Mouse (Mus musculus) frontal cortex, postnatal 14 days (tissue): ENCODE measurements around the gene Glrx5.

Source experiments
- DNase-seq, 2 experiments: peaks; one replicate each; pipeline ENCODE4 v3.0.0; 2022; ENCODE audit warnings: low spot score in 2 of 2

Gene Glrx5

DNA sequence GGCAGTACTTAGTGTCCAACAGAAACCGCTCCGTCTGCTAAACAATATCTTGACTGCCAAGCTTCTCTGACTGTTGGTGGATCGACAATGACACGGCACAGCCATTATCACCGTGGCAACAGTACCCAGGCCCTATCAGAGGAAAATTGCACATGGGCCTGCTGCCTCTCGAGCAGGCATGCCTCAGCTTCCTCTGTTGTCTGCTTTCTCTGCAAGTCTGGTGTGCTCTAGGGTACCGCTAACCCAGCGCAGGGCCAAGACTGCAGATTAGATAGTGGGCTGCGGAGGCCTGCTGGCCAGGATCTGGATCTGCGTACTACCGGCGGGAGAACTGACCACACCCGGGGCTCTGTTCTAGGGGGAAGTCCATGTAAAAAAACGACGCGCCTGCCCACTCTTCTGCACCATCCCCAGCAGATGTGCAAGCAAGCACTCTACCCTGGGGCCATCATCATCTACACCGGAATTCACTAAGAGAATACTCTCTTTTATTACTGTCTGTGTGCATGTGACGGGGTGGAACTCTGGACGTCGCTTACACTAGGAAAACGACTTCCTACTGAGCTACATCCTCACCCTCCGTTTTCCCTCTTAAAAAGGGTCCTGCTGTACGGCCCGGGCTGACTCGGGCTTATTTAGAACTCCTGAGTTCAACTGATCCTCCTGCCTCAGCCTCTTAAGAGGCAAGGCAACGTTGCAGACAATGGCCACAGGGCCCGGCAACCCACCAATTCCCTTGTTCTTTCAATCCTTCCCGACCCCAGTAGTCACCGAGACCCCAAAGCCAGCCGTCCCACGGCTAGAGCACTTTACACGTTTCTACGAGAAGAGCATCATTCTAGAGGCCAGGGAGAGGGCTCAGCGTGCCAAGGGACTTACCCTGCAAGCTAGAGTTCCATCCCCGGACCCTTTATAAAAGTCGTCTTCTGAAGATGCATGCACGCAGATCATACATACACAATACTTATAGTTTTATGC lies 1.1 kb upstream of the Glrx5 start:
- DNase-seq = no peak

DNA sequence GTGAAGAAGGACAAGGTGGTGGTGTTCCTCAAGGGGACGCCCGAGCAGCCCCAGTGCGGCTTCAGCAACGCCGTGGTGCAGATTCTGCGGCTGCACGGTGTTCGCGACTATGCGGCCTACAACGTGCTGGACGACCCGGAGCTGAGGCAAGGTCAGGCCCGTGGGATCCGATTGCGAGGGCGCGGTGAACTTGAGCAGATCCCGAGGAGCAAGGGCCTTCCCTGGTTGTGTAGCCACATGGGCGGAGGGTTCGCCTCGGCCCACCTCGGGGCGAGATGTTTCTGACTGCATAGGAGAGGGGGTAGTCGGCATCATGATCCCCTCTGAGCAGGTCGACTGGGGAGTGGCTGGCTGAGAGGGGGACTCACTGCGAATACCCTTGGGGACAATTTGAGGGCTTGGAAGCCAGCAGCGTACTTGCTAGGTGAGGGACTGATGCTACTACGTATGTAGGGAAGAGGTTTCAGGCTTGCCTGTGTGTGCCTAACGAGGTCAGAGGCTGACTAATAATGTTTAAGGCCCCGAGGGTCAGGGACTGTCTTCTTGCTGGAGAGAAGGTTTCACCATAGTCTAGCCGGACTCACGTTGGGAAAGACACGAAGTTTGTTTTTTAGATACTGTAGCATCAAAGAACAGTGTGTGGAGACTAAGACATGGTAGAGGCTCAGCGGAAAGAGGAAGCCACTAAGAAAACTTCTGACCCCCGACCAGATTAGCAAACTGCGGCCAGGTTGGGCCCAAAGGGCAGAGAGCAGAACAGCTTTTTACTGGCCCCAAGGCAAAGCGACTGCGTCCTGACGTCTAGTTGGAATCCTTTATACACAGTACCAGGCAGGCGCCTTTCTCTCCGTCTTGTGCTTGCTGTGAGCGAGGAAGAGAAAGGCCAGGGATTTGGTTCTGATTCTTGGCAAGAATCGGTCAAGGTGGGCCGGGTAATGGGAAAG lies 616 bp downstream of the Glrx5 start:
- DNase-seq = no peak

DNA sequence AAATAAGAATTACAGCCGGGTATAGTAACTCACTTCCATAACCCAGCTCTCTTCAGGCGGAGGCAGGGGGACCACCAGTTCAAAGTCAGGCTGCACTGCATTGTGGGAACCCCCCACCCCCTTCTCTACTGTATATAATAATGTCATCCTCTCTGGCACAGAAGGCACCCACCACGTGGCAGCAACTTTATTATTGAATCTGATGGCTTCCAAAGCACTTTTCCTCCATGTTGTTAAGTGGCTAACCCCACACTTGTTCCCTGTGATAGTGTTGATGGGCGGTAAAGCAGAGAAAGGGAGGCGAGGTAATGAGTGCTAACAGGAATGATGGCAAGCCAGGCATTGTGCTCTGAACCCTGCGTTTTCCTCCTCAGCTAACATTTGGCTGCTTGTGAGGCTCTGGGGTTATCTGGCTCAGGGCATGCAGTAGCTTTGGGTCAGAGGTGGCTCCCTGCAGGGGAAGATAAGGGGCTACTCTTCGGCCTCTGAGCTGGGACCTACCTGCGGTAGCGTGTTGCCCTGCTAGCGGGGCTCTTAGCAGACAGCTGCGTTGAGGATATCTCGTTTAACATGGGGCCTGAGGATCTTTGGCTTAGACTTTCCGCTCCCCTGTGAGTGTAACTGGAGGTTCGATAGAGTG lies 1.8 kb downstream of the Glrx5 start:
- DNase-seq = no peak

DNA sequence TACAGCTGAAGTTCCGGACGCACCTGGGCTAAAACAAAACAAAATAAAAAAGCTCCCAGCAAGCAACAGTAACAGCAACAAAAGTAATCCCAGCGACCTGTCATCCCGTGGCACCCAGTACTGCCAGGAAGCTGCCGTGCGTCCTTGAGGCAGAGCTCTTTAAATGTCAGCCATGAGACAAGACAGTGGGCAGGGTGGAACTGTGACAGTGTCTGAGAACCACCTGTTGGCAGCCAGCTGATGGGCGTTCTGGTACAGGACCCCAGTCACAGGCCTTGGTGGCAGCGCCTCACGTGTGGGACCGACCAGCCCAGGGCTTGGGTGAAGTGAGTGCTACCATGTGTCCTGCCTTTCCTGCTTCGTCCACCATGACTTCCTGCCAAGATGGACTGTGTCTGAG lies 5.7 kb downstream of the Glrx5 start:
- DNase-seq = no peak

DNA sequence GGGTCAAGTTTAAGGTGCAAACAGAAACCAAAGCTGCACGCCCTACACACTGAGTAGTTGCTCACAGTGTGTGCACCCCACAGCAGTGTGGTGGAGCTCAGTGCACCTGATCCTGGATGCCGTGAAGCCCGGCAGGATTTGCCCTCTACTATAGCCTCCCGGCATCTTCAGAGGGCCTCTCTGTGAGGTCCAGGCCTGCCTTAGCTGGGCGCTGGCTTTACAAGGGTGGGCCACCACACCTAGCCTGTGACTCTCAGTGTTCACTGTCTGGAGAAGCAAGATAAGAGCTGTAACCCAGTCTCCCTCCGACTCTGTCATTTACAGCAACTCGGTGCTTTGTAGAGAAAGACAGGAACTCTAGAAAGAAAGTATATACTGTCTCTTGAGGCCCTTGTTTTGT lies 6.4 kb downstream of the Glrx5 start:
- no peak for DNase-seq

DNA sequence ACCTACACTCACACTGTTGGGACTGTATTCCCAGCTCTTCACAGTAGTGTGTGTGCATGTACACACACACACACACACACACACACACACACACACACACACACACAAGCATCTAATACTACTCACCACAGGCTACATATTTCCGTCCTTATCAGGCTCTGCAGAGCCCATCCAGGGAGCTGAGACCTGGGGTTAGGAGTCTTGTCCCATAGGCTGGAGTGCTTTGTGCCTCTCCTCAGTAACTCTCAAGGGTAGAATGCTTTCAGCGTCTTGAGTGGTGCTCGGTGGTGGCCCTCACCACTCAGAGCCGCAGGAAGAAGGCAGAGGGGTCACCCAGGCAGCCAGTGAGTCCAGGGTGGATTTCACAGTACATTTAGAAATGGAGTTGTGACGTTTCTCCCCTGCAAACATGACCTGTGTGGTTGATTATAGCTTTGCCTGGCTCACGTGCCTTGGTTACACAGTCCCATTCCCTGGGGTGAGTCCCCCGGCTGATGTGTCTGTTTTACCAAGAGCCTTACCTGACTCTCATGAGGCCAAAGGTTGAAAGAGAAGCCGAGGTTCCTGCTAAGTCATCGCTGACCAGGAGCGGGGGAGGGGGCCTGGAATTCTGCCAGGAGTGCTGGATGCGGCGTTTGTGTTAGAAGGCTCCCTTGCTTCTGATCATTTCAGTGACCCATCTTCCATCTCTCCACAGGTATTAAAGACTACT lies 7.2 kb downstream of the Glrx5 start:
- no peak for DNase-seq

DNA sequence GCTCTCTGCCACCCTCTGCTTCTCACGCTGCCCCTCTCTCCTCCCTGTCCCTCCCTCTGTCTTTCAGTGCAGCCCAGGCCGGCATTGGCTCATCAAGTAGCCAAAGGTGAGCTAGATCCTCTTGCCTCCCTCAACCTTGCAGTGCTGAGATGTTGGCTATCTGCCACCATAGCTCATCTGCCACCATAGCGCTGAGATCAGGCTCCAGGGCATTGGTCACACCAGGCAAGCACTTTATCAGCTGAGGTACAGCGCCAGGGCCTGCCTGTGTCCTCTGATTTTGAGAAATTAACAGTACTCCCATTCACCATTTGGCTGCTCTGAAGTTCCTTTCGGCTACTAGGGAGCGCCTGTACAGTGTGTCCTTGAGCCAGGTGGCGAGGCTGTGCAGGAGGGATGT lies 8.5 kb downstream of the Glrx5 start:
- no peak for DNase-seq

DNA sequence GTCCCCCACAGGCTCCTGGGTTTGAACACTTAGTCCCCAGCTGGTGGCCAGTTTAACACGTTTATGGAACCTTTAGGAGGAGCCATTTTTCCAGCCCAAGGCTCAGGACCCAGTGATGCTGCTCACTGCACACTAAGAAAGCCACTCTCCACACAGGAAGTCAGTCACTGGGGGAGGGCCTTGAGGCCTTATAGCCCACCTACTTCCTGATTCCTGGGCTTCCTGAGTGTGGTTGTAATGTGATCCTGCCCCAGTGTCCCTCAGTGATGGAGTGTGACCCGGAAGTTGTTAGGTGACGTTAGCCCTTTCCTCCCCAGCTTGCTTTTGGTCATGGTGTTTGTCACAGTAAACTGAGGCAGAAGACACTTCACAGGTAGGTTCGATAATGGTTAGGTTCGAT lies 10.6 kb downstream of the Glrx5 start:
- no peak for DNase-seq

DNA sequence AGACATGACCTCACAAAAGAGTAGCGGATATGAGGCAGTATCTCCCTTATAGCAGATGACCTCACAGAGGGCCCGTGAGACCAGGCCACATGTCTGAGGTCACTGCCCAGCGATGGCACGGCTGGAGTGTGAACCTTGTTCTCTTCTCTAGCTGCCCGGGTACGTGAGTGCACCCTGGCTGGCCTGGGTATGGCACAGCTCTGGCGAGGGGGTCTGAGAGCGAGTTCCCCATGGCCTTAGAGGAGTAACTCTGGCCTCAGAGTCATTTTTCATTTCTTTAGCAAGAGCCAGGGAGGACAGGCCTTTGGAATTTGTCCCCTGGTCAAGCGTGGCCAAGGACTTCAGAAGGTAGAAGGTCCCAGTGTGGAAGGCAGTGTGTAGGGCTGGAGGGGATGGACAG lies 12.3 kb downstream of the Glrx5 start:
- DNase-seq = no peak

DNA sequence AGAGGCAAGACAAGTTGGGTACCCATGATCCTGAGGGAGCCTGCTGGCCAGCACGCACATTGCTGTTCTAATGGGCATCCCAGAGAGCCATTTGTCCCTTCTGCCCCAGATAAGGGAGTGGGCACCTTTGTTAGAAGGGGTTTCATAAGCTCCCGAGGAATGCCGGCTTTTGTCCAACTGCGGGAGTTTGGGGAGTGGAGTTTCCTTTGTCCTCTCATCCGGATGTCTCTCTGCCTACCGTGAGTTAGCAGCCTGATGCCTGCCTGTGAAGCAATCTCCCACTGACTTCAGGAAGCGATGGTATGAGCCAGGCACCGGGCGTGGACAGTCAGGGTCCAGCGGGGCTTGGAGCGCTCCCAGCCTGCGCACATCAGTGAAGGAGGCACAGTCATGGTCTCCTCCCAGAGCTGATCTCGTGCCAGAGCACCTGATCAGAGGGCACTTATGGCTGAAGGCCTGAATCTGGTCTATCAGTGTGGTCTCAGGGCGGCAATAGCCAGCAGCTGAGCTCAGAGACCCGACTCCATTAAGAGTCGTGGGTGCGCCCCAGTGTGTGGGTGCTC lies 15.9 kb downstream of the Glrx5 start:
- no peak for DNase-seq

DNA sequence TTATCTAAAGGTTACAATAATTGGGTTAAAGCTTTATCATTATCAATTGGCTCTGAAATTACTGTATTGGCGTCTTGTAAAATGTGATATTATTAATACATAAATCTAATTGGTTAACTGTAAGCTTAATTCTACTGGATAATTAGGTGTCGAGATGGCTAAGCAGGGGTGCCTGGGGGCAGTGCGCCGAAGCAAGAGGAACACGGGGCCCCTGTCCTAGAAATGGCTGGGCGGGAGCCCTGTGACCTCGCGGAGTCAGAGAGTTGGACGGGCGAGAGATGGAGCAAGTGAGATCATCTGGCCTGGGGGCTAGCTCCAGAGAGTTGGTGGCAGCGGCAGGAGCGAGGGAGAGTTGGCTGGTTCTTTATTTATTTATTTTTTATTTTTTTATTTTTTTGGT lies 17.3 kb downstream of the Glrx5 start:
- DNase-seq = no peak

DNA sequence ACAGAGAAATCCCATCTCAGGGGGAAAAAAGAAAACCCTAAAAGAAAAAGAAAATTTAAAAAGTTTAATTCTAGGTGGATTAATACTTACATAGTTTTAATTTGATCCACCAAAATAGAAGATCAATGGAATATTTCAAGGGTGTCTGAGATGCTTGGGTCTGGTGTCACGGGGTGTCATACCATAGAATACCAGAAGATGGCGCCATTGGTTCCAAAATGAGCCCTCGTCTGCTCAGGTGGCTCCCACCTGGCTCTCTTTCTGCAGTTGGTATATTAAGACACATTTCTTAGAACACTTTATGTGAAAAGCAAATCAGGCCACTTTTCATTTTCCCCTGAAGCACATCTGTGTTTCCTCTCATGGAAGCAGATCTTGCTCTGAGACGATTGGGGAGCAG lies 18.4 kb downstream of the Glrx5 start:
- DNase-seq = peak in 1 of 2 experiments; percentile 62

DNA sequence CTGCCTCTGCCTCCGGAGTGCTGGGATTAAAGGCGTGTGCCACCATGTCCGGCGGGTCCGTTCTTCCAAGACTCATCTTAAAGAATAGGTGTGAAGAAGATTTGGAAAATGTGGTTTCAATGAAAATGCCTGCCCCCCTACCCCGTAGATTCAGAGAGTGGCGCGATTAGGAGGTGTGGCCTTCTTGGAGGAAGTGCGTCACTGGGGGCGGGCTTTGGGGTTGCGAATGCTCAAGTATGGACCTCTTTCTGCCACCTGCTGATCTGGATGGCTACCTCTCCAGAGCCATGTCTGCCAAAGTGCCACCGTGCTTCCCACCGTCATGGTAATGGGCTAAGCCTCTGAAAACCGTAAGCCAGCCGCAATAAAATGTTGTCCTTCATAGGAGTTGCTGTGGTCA lies 21.6 kb downstream of the Glrx5 start:
- DNase-seq = no peak

DNA sequence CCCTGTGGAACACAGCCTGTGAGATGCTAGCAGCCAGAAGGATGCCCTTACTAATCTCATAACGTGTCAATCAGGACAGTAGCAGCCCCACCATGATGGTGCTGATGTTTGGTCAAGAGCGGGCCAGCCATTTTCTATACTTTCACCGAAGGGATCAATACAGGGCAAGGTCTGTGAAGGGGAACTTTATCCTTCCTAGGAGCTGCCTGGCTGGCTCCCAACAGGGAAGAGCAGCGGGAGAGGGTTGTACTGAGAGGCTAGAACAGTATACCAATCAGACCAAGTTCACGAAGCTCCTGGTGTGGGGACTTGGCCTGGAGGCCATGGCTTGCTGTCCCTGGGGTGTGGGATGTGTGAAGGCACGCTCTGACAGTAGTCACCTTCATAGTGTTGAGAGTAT lies 22.8 kb downstream of the Glrx5 start:
- DNase-seq = no peak

DNA sequence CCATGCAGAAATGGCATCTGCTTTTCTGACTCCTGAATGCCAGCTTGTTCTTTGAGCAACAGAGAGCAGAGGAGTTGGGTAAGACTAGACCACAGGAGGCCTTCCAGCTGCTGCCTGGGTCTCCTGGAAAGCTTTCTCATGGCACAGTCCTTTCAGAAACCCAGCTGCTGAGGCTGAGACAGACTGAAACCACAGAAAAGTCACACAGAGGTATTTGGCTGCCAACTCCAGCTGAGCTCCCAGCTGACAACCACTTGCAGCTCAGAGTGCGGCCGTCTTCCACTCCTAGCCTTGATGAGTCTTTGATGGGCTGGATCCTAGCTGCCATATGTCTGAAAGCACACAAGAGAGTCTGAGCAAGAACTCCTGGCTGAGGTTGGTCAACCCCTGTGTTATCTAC lies 27.5 kb downstream of the Glrx5 start:
- DNase-seq = no peak

DNA sequence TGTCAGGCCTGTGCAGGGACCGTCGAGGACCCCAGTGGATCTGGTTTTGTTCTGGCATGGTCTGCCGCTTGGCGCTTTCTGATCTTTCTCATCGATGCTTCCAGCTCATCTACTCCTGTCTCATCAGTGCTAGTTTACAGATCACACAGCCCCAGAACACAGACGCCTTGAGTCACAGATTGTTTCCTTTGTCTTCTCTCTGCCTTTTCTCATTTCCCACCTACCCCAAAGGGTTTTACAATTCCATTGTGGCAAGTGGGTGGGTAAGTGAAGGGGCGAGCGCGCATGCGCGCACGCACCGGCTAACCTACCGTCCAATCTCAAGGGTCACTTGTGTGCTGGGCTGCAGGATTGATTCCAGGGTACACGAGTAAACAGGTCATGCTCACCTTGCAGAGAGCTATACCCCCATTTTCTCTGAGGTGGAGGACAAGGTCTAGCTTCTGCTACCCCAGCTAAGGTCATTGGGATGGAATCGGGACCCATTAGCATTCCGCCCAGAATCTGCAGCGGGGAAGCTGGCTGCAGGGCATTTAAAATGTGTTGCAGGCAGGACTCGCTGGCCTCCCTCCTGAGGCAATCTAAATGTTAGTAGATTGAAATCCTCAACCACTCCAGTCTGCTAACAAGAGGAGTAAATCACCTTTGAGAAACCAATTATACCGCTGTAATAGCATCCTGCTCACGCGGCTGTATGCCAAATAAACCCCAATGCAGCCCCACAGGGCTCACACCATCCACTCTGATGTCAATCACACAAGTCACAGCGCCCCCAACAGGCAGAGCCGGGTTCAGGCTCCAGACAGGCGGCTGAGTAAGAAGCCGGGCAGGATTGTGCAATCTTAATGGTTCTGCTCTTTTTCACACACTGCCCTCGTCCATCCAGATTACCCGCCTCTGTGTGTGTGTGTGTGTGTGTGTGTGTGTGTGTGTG lies 31.0 kb downstream of the Glrx5 start:
- no peak for DNase-seq

DNA sequence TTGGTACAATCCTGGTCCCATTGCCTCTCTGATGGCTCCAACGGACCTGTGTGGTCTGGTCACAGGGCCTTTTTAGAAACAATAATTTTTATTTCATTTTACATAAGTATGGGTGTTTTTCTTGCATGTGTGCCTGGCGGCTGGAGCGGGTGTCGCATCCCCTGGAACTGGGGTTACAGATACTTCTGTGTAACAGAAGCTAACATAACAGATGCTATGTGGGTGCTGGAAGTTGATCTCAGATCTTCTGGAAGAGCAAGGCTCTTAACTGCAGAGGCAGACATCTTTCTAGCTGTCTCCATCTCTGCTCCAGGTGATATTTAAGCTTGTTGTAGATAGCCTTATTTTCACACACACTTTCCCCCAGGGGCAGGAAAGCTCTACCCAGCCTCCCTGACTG lies 31.7 kb downstream of the Glrx5 start:
- DNase-seq = no peak

DNA sequence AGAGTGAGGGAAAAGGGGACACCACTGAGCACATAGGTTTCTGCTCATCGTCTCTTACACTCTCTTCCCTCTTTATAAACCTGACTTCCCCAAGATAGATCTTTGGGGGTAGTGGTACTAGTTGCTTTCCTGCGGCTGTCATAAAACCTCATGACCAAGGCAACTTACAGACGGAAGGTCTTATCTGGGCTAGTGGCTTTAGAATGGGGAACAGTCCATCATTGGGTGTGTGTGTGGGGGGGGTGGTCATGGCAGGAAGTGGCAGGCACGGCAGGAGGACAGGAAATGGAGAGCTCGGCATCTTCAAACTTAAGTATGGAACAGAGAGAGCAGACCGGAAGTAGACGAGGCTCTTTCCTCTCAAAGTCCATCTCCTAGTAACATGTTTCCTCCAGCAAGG lies 32.6 kb downstream of the Glrx5 start:
- no peak for DNase-seq

DNA sequence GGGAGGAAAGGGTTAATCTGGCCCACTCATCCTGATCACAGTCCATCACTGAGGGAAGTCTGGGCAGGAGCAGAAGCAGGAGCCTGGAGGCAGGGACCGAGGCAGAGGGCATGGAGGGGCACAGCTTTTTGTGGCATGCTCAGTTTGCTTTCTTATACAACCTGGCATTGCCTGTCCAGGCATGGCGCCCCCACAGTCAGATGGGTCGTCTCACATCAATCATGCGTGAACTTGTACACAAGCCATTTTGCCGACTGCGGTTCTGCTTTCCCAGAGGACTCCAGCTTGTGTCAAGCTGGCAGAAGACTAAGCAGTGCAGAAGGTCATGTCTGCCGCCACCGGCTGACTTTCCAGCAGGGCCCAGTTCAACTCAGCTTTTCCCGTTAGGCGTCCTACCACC lies 34.0 kb downstream of the Glrx5 start:
- no peak for DNase-seq

DNA sequence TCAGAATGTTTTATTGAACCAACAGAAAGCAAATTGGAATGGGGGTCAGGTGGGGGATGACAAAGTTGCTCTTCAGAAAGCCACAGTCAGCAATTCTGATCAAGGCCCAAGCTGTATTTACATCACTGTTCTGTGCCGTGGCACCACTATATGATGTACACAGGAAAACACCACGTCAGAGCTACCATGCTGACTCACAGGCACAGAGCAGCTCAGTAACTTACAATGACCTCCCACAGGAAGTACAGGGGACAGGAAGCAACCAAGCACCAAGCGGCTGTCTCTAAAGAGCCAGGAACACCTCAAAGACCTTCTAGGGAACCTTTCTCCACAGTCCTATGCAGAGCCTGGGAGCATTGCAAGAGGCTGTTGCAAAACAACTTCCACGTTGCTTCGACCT lies 36.4 kb downstream of the Glrx5 start:
- no peak for DNase-seq
